Mouse (Mus musculus): ENCODE results near the gene Abi3. TPM values are rescaled to one million over a fixed set of nuclear protein-coding genes. Genes with fewer than 3 reads are reported as not detected.

The Abi3 gene
- total RNA-seq, 4 experiments from 2014 or later, result 5.0 to 38.5 (median 21.7) TPM

DNA sequence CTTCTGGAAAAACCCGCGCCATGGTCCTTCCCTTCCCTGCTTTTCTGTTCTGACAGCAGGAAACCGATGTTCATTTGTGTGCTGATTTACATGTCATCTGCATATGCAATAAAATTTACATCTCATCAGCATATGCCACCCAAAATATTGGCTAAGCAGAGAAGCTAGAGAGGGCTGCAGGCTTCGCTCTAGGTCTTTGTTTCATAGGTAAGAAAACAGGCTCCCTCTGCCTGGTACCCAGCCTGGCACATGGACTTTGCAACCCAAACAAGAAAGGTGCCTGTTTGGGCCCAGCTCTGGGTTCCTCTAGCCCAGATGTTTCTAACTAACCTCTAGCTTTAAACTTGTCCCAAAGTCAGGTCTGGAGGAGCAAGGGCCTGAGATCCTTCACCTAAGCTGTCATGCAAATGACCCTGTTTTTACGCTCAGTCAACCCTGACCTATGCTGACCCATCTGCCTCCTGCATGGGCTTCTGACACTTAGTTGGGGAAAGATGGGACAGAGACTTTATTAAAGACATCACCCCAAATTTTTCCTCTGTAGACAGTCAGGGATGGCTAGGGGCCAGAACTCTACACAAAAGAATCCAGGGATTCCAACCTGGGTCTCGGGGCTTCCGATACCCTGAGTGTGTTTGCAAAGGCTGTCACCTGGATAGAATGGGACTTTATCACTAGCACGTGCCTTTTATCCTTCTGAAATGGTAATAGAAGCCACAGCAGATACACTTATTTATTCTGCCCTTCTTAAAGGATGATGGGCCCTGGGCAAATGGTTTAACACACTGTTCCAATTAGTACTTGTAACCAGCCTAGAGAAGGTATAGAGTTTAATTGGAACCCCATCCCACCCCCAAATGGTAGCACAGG lies 3.0 kb downstream of the Abi3 start:
- DNase-seq (ENCODE audit: low spot score in 2 of 2), result no peak

DNA sequence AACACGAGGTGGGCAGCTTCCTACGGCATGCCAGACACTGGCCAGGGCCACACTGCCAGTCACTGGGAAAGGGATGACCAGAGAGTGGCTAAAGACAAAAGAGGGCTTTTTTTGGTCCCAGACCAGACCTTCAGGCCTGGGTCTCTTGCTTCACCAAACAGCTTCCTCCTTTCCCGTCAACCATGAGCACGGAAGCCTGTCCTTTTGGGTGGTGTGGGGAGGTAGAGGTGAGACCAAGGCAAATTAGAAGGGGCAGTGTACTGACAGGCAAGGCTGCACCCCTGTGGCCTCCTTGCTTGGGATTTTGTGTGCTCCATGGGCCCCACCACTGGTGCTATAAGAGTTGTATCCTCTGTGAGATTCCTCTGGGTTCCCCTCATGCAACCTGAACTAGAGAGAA lies 3.7 kb downstream of the Abi3 start:
- DNase-seq (ENCODE audit: low spot score in 2 of 2), result no peak

DNA sequence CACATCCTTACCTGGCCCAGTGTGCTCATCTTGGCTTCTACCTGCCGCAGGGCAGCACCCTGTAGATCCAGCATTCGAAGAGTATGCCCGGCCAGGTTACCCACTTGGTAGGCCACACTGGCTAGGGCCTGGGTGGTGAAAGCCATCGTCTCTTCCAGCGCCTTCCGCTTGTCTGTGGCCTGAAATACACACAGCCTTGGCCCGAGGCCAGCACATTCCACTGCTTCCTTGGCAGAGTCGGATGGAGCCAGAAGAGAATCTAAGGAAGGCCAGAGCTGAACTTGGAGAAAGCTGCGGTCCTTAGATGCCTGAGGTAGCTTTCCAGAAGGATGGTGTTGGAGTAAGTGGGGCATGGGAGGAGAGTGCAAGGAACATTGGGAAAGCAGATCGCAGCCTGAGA lies 5.2 kb downstream of the Abi3 start, which contains the start of gene Gngt2:
TSS of gene Gngt2 (plus strand) at position 158 of the 400 bp plus-strand sequence.
- no peak for DNase-seq (ENCODE audit: low spot score in 2 of 2)

DNA sequence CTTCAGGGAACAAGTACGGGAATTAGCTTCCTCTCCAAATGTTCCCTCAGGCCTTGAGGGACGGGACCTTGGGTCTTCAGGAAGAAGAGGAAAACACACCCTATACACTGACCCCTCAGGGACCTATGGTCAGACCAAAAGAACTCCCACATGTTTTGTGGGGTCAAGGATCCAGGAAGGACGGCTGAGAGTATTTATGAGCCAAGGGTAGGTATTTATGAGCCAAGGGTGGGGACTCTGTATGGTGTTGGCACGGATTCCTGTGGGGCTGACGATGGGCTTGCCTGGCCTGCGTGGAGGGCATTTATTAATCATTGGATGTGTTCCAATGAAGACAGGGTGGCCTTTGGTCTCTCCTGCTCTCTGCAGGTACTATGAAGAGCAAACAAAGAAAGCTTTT lies 5.8 kb downstream of the Abi3 start:
- DNase-seq (ENCODE audit: low spot score in 2 of 2), result no peak

DNA sequence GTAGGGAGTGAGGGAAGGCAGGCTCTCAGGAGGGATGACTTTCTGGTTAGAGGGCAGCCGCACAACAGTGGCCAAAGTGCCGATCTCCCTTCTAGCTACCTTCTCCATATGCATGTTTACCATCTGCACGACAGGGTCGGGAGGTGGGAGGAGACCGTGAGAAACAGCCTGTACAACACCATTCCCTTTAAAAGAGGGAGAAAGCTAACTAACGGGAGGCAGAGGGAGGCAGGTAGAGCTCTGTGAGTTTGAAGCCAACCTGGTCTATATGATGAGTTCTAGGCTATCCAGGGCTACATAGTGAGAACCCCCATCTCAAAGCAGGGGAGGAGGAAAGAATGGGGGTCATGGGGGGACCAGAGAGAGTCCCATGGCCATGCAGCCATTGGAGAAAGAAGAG lies 6.4 kb downstream of the Abi3 start:
- no peak for DNase-seq (ENCODE audit: low spot score in 2 of 2)

DNA sequence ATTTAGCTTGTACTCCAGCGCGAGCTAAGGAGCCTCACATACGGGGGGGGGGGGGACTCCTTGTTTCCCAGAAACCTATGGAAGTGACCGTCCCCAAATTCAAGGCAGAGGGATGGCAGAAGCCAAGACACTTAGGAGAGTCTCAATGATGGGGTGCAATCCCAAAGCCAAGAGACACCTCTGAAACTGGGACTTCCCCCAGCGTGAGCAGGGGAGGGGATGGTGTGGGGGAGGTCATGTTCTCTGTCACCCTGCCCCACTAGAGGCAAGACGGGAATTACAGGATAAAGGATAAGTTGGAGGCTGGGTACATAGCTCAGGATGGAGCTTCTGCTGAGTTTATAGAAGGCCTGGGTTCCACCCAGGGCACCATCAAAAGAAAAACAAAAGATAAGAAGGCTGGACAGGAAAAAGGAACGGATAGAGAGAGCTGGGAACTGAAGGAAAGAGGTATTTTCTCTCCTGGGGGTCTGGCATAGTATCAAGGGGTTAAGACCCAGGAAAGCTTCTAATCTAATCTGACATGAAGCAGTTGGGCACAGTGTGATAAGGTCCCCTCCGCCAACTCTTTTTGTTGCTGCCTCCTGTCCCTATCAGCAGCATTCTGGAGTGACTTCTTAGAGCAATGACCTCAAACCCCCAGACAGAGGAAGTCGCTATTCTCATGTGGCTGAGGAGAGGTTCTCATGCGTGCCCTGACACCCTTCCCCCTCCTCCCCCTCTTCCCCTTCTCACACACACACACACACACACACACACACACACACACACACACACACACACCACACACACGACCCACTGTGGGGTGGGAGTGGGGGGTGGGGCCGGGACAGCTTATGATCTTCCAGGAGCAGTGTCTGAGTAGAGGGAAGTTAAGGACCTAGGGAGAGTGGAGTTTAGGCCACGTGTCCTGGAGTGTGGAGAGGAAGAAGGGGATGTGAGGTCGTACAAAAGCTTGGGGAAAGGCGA lies 7.2 kb downstream of the Abi3 start:
- no peak for DNase-seq (ENCODE audit: low spot score in 2 of 2)

DNA sequence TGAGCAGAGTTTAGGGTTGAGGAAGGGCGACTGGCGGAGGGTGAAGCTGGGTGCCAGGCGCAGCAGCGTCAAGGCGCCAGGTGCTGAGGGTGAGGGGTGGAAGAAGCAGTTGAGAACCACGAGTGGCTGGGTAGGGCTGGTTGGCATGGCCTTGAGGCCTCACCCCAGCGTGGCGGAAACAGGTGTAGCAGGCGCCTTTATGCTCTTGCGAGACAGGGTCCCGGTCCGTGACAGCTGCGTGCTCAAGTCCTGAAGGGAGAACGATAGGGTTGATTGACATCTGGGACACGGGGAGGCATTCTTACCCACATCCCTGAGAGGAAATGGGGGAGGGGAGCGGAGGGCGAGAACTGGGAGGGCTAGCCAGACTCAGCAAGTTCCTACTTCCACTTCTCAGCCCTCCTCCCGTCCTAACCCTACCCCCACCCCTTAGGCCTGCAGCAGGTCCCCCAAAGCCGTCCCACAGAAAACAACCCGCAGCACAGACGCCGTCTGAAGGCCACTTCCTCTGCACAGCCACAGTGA lies 8.1 kb downstream of the Abi3 start:
- DNase-seq (ENCODE audit: low spot score in 2 of 2), result no peak

DNA sequence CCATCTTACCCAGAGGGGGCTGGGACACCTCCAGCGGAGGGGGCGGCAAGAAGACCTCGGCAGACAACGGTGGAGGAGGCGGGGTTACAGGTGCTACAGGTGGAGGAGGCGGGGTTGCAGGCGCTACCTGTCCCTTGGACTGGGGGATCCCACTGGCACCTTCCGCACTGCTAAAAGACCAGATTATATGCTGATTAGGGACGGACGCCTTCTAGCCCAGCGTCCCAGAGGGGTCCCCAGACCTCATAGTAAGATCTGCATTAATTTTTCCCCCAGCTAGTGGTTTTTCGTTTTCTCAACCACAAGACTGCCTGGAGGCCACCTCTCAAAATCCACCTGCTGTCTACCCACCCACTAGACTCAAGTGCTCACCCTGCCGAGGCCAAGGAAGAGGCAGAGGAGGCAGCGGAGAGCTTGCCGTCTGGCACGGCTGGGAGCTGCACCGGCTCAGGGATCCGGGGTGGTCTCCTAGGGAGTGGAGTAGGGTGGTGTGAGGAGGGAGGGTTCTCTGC lies 8.6 kb downstream of the Abi3 start:
- no peak for DNase-seq (ENCODE audit: low spot score in 2 of 2)

DNA sequence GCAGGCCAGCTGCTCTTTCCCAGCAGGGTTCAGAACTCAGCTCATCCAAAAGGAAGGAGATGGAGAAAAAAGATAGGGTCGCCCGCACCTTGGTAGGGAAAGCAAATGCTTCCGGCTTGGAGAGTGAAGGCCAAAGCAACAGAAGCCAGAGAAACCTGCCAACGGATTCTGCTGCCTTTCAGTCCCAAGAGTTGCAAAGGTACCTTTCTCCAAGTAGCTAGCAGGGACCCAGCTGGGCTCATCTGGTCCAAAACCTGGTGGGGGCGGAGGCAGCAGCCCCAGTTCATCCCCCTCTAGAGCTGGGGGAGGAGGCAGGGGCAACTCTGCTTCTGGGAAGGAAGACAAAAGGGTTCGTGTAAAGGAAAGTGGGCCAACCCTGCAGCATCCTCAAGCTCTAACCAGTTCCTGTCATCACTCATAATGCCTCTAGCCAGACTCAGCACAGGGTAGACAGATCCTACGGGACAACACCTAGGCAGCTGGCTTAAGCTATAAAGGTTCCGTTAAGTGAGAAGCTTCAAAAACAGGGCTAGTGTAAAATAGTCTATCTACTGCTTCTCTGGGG lies 9.2 kb downstream of the Abi3 start:
- DNase-seq (ENCODE audit: low spot score in 2 of 2), result no peak

DNA sequence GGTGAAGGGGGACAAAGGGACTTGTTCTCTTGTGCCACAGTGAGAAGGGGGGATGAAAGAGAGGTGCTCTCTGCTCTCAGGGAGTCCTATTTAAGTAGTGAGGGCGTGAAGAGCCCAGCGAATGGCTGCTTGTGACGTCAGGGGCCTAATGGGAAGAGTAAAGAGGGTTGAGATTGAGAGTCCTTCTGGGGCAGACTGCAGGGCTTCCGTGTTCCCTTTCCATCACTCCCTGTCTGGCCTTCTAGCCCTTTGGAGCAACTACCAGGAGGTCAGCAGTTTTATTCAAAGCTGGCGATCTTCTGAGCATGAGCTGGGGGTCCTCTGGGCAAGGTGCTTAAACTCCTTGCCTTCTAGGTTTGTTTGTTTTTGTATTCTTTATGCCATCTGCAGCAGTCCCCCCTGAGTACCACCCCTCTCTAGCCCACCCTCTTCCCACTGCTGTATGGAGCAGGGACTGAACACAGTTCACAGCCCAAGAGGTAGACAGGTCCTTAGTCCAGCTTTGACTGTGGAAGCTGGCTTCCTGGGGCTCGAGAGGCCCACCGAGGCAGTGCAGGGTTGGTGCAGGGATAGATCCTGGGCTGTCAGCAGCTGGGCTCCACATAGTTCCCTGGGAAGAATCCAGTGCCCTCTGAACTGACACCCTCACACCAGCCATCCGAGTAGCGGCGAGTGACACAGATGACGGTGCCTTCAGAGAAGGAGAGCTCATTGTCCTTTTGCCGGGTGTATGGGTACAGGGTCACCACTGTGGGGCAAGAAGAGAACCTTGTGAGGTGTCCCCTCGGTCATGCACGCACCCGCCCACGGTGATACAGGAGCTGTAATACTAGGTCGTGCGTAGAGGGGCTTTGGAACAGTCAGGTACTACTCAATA lies 9.9 kb downstream of the Abi3 start:
- no peak for DNase-seq (ENCODE audit: low spot score in 2 of 2)

DNA sequence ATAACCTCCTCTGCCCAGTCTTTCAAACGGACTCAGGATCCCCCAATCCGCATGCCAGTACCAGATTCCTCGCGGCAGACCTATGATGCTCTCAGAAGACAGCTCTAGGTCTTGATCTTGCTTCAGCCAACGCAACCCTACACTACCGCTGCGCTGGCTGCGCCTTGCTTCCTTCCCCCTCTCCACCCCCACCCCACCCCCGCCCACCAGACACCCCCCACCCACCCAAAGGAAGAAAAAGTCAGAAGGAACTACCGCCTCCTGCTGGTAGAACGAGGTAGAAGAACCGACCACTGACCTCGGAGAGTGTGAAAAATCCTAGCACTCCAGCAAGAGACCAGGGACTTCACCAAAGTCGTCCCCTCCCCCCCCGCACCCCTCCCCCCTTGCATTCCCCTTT lies 10.6 kb downstream of the Abi3 start:
- DNase-seq (ENCODE audit: low spot score in 2 of 2), result no peak

DNA sequence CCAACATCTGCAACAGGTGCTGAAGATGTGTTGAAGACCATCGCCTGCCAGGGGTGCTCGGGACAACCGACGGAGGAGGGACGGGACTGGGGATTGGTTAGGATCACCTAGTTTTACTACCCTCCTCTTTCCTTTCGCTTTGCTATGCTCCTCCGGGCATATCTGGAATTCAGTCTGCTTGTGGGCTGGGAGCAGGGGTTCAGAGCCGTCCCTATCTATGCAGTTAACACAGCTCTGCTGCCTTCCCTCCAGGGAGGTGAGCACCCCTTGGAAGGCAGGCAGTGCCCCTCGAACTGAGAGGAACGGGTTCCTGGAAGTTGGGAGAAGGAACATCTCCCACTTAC lies 11.0 kb downstream of the Abi3 start:
- no peak for DNase-seq (ENCODE audit: low spot score in 2 of 2)

DNA sequence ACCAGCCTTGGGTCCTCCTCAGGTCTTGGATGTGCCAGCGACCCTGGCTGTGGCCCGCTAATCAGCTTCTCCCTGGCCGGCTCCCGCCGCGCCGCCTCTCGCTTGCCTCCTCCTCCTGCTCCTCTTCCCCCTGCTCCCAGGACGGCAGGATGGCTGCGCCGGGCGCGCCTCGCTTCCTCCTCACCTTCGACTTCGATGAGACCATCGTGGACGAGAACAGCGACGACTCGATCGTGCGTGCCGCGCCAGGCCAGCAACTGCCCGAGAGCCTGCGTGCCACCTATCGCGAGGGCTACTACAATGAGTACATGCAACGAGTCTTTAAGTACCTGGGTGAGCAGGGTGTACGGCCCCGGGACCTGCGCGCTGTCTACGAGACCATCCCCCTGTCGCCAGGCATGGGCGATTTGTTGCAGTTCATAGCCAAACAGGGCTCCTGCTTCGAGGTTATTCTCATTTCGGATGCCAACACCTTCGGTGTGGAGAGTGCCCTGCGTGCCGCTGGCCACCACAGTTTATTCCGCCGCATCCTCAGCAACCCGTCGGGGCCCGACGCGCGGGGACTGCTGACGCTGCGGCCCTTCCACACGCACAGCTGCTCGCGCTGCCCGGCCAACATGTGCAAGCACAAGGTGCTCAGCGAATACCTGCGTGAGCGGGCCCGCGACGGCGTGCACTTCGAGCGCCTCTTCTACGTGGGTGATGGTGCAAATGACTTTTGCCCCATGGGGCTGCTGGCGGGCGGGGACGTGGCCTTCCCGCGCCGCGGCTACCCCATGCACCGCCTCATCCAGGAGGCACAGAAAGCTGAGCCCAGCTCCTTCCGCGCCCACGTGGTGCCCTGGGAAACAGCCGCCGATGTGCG lies 11.6 kb downstream of the Abi3 start:
- no peak for DNase-seq (ENCODE audit: low spot score in 2 of 2)

DNA sequence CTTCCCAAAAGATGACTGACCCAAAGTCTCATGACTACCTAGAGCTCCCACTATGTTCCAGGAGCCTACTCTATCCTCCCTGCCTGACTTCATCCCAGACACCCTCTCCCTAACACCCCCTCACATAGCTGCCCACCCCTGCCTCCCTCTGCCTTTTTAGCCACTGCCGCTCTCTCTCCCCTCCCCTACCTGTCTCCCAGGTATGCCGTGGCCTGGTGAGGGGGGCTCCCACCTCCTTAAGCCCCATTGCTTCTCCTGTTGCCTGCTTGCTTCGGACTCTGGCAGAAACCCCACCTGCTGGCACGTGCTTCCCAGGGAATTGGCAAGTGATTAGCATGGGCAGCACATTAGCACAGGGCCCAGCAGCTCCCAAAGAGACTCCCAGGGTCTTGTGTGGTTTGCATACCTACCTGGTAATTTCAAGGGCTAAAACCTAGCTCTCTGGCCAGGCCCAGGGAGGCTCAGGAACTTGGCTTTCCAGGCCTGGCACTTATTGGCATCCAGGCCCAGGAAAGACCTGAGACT lies 12.7 kb downstream of the Abi3 start:
- DNase-seq (ENCODE audit: low spot score in 2 of 2), result no peak

DNA sequence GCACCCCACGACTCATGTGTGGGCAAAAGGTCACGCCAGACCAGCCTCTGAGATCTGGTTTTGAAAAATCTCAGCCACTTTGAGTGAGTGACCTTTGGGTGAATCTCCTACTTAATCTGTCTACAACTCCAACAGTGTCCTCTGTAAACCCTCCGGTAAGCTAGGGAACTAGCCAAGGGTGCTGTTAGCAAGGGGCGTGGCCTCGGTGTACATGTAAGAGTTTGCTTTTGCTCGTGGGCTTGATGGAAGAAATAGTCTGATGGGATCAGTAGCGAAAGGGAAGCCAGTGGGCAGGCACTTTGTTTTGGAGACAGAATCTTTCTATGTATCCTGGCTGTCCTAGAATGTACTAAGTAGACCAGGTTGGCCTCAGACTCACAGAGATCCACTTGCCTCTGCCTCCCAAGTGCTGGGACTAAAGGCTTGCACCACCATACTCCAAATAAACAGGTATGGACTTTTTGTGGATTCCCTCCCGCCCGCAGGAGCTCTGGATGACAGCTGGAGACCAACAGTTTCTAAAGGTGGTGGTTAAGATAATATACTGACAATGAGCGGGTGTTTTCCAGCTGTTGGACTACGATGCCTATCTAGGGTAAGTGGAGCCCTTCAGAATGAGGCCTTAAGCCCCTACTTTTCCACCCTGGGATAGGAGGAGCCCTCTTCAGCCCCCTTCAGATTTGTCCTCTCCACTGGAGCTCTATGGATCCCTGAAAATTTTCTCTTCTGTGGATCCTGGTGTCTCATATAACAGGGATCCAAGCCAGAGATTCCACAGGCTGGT lies 13.9 kb downstream of the Abi3 start:
- no peak for DNase-seq (ENCODE audit: low spot score in 2 of 2)

DNA sequence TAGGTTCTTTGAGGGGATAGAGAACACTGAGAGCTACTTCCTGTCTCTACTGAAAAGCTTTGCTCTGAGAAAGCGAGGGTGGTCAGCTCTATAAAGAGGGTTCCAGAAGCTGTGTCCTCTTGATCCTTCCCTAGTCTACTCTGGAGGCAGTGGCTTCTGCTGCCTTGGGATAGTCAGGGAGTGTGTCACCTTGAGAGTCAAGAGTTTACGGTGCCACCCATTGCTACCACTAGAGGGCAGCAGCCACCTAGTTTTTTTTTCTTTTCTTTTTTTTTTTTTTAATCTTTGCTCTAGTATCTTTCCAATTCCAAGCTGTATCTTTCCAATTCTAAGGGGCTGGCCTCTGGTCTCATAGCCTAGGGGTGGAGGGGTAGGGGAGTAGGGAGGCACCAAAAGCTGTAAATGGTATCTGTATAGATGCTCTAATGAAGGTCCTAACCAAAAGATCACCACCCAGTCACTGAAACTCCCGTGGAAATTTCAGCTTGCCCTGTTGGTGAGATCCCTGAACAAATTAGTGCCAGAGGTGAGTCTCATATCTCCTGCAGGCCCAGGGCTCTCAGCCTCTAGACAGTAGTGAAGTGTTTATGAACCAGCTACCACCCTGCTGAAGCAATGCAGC lies 14.7 kb downstream of the Abi3 start:
- peak in 1 of 2 experiments; percentile 65 for DNase-seq (ENCODE audit: low spot score in 2 of 2)

DNA sequence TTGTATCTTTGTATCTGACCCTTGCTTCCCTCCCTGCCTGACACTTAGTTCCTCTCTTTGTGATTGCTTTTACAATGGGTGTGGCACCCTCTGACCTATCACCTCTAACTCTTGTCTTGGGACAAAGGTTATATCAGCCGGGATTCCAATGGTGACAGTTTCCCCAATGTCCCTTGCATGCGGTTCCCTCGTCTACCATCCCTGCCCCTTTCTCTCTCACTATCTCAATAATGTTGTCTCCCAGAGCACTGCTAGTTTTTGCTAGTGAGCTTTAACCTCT lies 15.2 kb downstream of the Abi3 start:
- no peak for DNase-seq (ENCODE audit: low spot score in 2 of 2)
